Mouse (Mus musculus): ENCODE data around the gene Abca16. TPM values are rescaled to one million over a fixed set of nuclear protein-coding genes. Genes with fewer than 3 reads are reported as not detected.

The Abca16 gene
- polyA plus RNA-seq, 1 experiment from 2014 or later: not detected

DNA sequence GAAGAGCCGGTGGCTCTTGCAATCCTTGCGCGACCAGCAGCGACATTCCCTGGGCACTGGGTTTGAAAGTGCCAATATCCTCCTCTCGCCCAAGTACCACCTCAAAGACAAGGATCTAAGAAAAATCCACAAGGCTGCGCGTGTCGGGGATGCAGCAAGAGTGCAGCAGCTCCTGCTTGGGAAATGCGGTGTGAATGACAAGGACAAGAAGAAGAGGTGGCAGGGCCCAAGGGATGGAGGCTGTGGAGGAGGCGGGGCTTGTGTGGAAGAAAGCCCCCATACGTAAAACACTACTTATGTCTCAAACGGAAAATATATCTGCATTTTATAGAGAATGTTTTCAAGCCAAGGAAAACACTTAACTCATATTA is 143.7 kb downstream of the Abca16 start:
- no peaks in the 10 kb centered on the region for H3K4me1 ChIP-seq (replicated peaks; ENCODE audit: control insufficient read depth, insufficient read depth, low read length)
- no peak overlapping the region for H3K27ac ChIP-seq (ENCODE audit: low read depth, low read length)
- H3K4me2 ChIP-seq: no peak overlapping the region
- H3K9ac ChIP-seq (ENCODE audit: low read depth, low read length): no peak overlapping the region
- H3K36me3 ChIP-seq (ENCODE audit: control insufficient read depth, insufficient read depth, low read length): no peaks in the 10 kb centered on the region
- ATAC-seq (replicated peaks; ENCODE audit: low FRiP score): no peak
- H3K4me3 ChIP-seq (ENCODE audit: low read depth, low read length): no peak overlapping the region
- WGBS: 50% methylated on average over 12 of the region's 12 CpGs
- no peaks in the 10 kb centered on the region for H3K27me3 ChIP-seq (replicated peaks; ENCODE audit: control insufficient read depth, insufficient read depth, low read length)
- H3K9me3 ChIP-seq (ENCODE audit: control insufficient read depth, low read length): no peaks in the 10 kb centered on the region
- no peak for DNase-seq (ENCODE audit: low spot score)

- no peaks in the 10 kb centered on the region for H3K4me1 ChIP-seq (replicated peaks; ENCODE audit: control insufficient read depth, insufficient read depth, low read length)
- H3K9me3 ChIP-seq (ENCODE audit: control insufficient read depth, low read length): no peaks in the 10 kb centered on the region
- H3K4me2 ChIP-seq: no peak overlapping the region
- no peak overlapping the region for H3K27ac ChIP-seq (ENCODE audit: low read depth, low read length)
- no peak for ATAC-seq (replicated peaks; ENCODE audit: low FRiP score)
- no peak overlapping the region for H3K9ac ChIP-seq (ENCODE audit: low read depth, low read length)
- no peak overlapping the region for H3K4me3 ChIP-seq (ENCODE audit: low read depth, low read length)
- H3K27me3 ChIP-seq (replicated peaks; ENCODE audit: control insufficient read depth, insufficient read depth, low read length): no peaks in the 10 kb centered on the region
- DNase-seq (ENCODE audit: low spot score): no peak
- WGBS: 72% methylated on average over 8 of the region's 8 CpGs
- H3K36me3 ChIP-seq (ENCODE audit: control insufficient read depth, insufficient read depth, low read length): no peaks in the 10 kb centered on the region
Measured at GRCm38 (mm10) chr7:120567366-120567765, 157.9 kb downstream of the Abca16 start.

DNA sequence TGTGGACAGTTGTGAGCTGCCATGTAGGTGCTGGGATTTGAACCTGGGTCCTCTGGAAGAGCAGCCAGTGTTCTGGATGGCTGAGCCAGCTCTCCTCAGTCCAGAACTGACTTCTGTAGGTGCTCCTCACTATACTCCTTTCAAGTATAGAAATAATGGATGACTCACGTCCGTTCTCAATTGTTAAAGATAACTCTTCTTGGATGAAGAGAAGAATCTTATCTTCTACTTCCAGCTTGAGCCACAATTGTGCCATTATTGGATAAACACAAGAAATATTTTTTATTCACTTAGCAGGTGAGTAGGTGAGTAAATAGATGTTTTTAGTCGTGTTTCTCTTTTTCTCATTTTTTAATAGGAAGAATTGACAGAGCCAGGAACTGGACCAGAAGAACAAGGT is 167.1 kb downstream of the Abca16 start:
- Histone ChIP-seq H3K9ac (ENCODE audit: low read depth, low read length) (no peak overlapping the region), H3K4me1 (replicated peaks; ENCODE audit: control insufficient read depth, insufficient read depth, low read length) (no peaks in the 10 kb centered on the region), H3K4me2 (no peak overlapping the region), H3K4me3 (ENCODE audit: low read depth, low read length) (no peak overlapping the region), H3K27me3 (replicated peaks; ENCODE audit: control insufficient read depth, insufficient read depth, low read length) (no peaks in the 10 kb centered on the region), H3K9me3 (ENCODE audit: control insufficient read depth, low read length) (no peaks in the 10 kb centered on the region), H3K36me3 (ENCODE audit: control insufficient read depth, insufficient read depth, low read length) (no peaks in the 10 kb centered on the region), H3K27ac (ENCODE audit: low read depth, low read length) (no peak overlapping the region)
- DNase-seq (ENCODE audit: low spot score) (no peak), ATAC-seq (replicated peaks; ENCODE audit: low FRiP score) (no peak)
- WGBS: 53% methylated on average over 3 of the region's 3 CpGs

Other genes with a start within 250 kb of the Abca16 start
- gene Anks4b, start 235.8 kb upstream of the Abca16 start, polyA plus RNA-seq (2014; fragmentation: Nextera tagmentation; extraction: Ambion mirVana): 1.2 and 1.9 TPM in 2 replicates
- 1.7 and 2.6 TPM in 2 replicates for gene Crym, start 207.5 kb upstream of the Abca16 start, polyA plus RNA-seq (2014; fragmentation: Nextera tagmentation; extraction: Ambion mirVana)
- gene Abca14, start 205.7 kb upstream of the Abca16 start, polyA plus RNA-seq (2014; fragmentation: Nextera tagmentation; extraction: Ambion mirVana): 0.03 TPM in 1 of 2 replicates, not detected in the other
- gene Abca15, start 81.0 kb upstream of the Abca16 start, polyA plus RNA-seq (2014; fragmentation: Nextera tagmentation; extraction: Ambion mirVana): not detected in 2 replicates
- gene Uqcrc2, start 225.5 kb downstream of the Abca16 start, polyA plus RNA-seq (2014; fragmentation: Nextera tagmentation; extraction: Ambion mirVana): 232 and 235 TPM in 2 replicates

Measured in liver, embryonic 11.5 days (tissue).